Mouse (Mus musculus) embryonic fibroblast, embryonic 13.5 days (primary cell): ENCODE data around the gene Krtap4-9. TPM values are rescaled to one million over a fixed set of nuclear protein-coding genes. Genes with fewer than 3 reads are reported as not detected.
"Not testable (repeated sequence)": the region's sequence is repeated elsewhere in the genome, so short reads cannot be mapped to it uniquely, and the experiment has no call there.

ENCODE experiments used
- H3K27ac ChIP-seq: 2 replicates; pipeline ENCODE4 v1.5.1; 2012; ENCODE audit warnings: low read length, control low read depth, inconsistent platforms; ENCODE audit not compliant: insufficient read depth
- H3K4me1 ChIP-seq: 2 replicates; pipeline ENCODE4 v1.6.1; 2011; ENCODE audit warnings: low read length; ENCODE audit not compliant: control insufficient read depth, insufficient read depth
- H3K4me3 ChIP-seq: 2 replicates; pipeline ENCODE4 v1.5.1; 2011; ENCODE audit warnings: mild to moderate bottlenecking, control low read depth, low read length; ENCODE audit not compliant: insufficient read depth
- CTCF ChIP-seq: IDR thresholded peaks from 2 replicates; pipeline ENCODE4 v1.5.1; 2011; ENCODE audit warnings: mild to moderate bottlenecking, control low read depth, low read length, moderate library complexity, borderline replicate concordance; ENCODE audit not compliant: insufficient read depth
- POLR2A ChIP-seq: IDR thresholded peaks from 2 replicates; pipeline ENCODE4 v1.6.1; 2011; ENCODE audit warnings: low read depth, mild to moderate bottlenecking, control low read depth, low read length, moderate library complexity
- polyA plus RNA-seq: library from polyadenylated mRNA; stranded (reverse); fragments of >200 nt; gene quantifications from 2 replicates; pipeline ENCODE4 v1.2.4, GENCODE M21; 2011; ENCODE audit warnings: low read depth; ENCODE audit not compliant: missing spikeins, insufficient read length

The Krtap4-9 gene
- not detected in 2 replicates for polyA plus RNA-seq

DNA sequence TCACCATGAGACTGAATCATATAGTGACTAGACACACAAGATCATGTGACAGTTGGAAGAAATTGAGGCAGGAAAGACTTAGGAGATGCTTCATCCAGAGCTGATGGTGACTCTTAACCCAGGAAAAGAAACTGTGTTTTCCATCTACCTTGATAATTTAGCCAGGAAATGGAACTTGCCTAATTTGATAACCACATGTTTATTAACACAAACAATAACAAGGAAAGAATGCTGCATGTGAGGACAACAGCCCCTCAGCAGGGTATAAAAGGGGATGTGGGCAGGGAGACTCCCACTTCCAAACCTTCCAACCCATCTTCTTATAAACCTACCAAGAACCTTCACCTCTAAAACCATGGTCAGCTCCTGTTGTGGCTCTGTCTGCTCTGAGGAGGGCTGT, at the start of gene Krtap4-9:
Gene Krtap4-9, plus strand, starts transcription at position 301 of the 400 bp plus-strand sequence.
- H3K27ac ChIP-seq, H3K4me3 ChIP-seq, H3K4me1 ChIP-seq: not testable (repeated sequence)

DNA sequence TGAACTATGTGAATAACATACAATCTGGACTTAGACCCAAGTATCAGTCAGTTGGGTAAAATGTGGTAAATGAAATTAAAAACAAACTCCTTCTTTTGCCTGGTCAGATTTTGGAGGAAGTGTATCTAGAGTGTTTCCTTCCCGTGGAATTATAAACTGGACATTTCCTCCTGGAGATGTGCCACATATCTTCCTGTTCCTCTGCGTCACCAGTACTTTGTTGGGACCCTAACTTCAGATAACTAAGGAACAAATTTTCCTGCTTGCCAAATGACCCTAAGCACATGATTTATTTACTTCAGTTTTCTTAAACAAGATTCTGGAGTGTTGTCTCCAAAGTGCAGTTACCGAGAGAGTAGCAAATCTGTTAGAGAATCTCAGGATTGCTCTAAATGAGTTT, 41.0 kb upstream of the Krtap4-9 start:
- H3K4me1 ChIP-seq, result no peaks in the 10 kb centered on the region
- TF ChIP-seq CTCF, result no peak
- TF ChIP-seq POLR2A, result no peak
- no peak overlapping the region for H3K4me3 ChIP-seq
- no peak overlapping the region for H3K27ac ChIP-seq

DNA sequence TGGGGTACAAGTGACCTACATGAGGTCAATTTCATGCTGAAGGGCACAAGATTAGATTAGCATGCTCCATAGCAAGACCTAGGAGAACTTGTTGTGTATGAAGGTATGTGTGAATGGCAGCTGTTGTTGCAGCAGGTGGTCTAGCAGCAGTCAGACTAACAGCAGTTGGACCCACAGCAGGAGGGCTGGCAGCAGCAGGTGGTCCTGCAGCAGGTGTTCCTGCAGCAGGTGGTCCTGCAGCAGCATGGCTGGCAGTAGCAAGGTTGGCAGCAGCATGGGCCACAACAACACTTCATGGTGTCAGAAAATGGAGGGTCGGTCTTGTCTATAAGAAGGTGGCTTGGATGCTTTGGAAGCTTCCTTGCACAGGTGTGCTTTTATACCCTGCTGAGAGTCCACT, 26.1 kb upstream of the Krtap4-9 start:
- Histone ChIP-seq H3K4me1 (no peaks in the 10 kb centered on the region), H3K4me3 (no peak overlapping the region), H3K27ac (no peak overlapping the region)
- TF ChIP-seq POLR2A, result no peak

DNA sequence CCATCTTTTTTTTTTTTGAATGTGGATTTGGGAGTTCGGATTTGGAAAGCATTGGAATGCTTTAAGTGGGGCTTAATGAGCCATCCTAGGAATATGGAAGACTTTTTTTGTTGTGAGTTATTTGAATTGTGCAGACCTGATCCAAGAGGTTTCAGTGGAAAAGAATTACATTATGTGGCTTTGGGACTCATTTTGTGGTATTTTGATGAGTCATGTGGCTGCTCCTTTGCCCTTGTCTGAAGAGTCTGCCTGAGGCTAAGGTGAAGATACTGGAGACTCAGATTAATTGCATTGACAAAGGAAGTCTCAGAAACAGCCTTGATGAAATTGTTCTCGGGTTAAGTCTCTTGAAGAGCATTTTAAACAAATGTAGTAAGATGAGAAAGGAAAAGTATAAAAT, 16.6 kb upstream of the Krtap4-9 start:
- TF ChIP-seq CTCF (no peak), POLR2A (no peak)
- Histone ChIP-seq H3K4me1 (no peaks in the 10 kb centered on the region), H3K27ac (no peak overlapping the region), H3K4me3 (no peak overlapping the region)

DNA sequence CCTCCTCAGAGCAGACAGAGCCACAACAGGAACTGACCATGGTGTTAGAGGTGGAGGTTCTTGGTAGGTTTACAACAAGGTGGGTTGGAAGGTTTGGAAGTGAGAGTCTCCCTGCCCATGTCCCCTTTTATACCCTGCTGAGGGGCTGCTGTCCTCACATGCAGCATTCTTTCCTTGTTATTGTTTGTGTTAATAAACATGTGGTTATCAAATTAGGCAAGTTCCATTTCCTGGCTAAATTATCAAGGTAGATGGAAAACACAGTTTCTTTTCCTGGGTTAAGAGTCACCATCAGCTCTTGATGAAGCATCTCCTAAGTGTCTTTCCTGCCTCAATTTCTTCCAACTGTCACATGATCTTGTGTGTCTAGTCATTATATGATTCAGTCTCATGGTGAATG, 12.2 kb upstream of the Krtap4-9 start, which contains the start of gene Gm11595:
Gene Gm11595, minus strand, starts transcription at position 101 of the 400 bp plus-strand sequence.
- H3K27ac ChIP-seq, H3K4me3 ChIP-seq, H3K4me1 ChIP-seq: not testable (repeated sequence)

DNA sequence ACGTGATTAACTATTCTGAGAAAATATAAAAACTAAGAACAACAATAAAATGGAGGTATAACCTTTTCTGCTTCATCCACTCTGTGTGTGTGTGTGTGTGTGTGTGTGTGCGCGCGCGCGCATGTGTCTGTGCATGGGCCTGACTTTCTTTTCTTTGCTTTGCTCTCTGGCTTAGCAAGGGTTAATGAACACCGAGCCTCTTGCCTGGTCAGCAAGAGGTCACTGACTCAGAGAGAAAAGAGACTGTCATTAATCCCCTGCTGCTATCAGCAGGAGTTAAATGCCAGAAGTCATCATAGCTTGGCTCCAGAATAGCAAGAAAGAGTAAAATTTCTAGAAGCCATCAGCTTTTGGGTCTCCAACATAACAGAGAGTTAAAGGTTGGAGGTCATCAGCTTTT, 6.6 kb upstream of the Krtap4-9 start:
- Histone ChIP-seq H3K27ac (no peak overlapping the region), H3K4me1 (no peaks in the 10 kb centered on the region), H3K4me3 (no peak overlapping the region)
- no peak for TF ChIP-seq CTCF
- TF ChIP-seq POLR2A, result no peak

DNA sequence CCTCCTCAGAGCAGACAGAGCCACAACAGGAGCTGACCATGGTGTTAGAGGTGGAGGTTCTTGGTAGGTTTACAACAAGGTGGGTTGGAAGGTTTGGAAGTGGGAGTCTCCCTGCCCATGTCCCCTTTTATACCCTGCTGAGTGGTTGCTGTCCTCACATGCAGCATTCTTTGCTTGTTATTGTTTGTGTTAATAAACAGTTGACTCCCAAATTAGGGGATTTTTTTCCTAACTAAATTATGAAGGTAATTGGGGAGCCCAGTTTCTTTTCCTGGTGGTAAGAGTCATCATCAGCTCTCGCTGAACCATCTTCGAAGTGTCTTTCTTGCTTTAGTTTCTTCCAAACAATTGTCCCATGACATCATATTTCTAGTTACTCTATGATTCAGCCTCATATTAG, 4.4 kb upstream of the Krtap4-9 start, which contains the start of gene Krtap4-8:
Gene Krtap4-8, minus strand, starts transcription at position 101 of the 400 bp plus-strand sequence.
- Histone ChIP-seq H3K4me3 (no peak within 1 kb of the TSS), H3K27ac (no peak within 1 kb of the TSS), H3K4me1 (no peaks in the 10 kb centered on the region)
- TF ChIP-seq POLR2A (no peak), CTCF (no peak)

DNA sequence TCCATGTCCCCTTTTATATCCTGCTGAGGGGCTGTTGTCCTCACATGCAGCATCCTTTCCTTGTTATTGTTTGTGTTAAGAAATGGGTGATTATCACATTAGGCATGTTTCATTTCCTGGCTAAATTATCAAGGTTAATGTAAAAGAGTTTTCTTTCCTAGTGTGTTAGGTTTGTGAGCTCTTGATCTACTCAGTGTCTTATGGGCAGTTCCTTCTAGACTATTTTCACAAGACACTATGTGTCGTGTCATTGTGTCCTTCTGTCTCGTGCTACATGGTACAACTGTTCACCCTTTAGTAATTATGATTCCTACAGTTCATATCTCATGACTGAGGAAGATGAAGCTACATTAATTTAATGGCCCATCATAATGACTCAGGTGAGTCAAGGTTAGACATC, 8.4 kb downstream of the Krtap4-9 start, which contains the start of gene Gm11596:
Gene Gm11596, minus strand, starts transcription at position 101 of the 400 bp plus-strand sequence.
- Histone ChIP-seq H3K4me3 (no peak within 1 kb of the TSS), H3K27ac (no peak within 1 kb of the TSS), H3K4me1 (no peaks in the 10 kb centered on the region)
- TF ChIP-seq POLR2A (no peak), CTCF (no peak)

DNA sequence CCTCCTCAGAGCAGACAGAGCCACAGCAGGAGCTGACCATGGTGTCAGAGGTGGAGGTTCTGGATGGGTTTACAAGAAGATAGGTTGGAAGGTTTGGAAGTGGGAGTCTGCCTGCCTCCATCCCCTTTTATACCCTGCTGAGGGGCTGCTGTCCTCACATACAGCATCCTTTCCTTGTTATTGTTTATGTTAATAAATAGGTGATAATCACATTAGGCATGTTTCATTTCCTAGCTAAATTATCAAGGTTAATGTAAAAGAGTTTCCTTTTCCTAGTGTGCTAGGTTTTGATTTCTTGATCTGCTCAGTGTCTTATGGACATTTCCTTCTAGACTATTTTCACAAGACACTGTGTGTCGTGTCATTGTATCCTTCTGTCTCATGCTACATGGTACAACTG, 13.8 kb downstream of the Krtap4-9 start, which contains the start of gene Gm11569:
Gene Gm11569, minus strand, starts transcription at position 101 of the 400 bp plus-strand sequence.
- not testable (repeated sequence) for H3K27ac ChIP-seq, H3K4me1 ChIP-seq

DNA sequence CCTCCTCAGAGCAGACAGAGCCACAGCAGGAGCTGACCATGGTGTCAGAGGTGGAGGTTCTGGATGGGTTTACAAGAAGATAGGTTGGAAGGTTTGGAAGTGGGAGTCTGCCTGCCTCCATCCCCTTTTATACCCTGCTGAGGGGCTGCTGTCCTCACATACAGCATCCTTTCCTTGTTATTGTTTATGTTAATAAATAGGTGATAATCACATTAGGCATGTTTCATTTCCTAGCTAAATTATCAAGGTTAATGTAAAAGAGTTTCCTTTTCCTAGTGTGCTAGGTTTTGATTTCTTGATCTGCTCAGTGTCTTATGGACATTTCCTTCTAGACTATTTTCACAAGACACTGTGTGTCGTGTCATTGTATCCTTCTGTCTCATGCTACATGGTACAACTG, 19.3 kb downstream of the Krtap4-9 start, which contains the start of gene Gm11554:
Gene Gm11554, minus strand, starts transcription at position 101 of the 400 bp plus-strand sequence.
- not testable (repeated sequence) for H3K27ac ChIP-seq, H3K4me3 ChIP-seq, H3K4me1 ChIP-seq

More for the DNA sequence above, 13.8 kb downstream of the Krtap4-9 start, which contains the start of gene Gm11569:
- H3K4me3 ChIP-seq, result not testable (repeated sequence)

DNA sequence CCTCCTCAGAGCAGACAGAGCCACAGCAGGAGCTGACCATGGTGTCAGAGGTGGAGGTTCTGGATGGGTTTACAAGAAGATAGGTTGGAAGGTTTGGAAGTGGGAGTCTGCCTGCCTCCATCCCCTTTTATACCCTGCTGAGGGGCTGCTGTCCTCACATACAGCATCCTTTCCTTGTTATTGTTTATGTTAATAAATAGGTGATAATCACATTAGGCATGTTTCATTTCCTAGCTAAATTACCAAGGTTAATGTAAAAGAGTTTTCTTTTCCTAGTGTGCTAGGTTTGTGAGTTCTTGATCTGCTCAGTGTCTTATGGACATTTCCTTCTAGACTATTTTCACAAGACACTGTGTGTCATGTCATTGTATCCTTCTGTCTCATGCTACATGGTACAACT, 24.8 kb downstream of the Krtap4-9 start, which contains the start of gene Krtap4-13:
Gene Krtap4-13, minus strand, starts transcription at position 101 of the 400 bp plus-strand sequence.
- H3K4me3 ChIP-seq, H3K4me1 ChIP-seq, H3K27ac ChIP-seq: not testable (repeated sequence)

DNA sequence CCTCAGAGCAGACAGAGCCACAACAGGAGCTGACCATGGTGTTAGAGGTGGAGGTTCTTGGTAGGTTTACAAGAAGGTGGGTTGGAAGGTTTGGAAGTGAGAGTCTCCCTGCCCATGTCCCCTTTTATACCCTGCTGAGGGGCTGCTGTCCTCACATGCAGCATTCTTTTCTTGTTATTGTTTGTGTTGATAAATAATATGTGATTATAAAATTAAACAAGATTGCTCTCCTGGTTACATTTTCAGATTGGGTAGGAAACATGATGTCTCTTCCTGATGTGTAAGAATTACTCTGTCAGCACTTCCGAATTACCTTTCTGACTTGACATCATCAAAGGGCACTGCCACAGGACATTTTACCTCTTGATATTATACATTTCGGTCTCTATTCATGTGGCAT, 30.6 kb downstream of the Krtap4-9 start, which contains the start of gene Gm11564:
Gene Gm11564, minus strand, starts transcription at position 101 of the 400 bp plus-strand sequence.
- not testable (repeated sequence) for H3K4me3 ChIP-seq, H3K4me1 ChIP-seq, H3K27ac ChIP-seq
